Mouse (Mus musculus): Measurements from ENCODE around the gene Prnp.

Prnp gene

DNA sequence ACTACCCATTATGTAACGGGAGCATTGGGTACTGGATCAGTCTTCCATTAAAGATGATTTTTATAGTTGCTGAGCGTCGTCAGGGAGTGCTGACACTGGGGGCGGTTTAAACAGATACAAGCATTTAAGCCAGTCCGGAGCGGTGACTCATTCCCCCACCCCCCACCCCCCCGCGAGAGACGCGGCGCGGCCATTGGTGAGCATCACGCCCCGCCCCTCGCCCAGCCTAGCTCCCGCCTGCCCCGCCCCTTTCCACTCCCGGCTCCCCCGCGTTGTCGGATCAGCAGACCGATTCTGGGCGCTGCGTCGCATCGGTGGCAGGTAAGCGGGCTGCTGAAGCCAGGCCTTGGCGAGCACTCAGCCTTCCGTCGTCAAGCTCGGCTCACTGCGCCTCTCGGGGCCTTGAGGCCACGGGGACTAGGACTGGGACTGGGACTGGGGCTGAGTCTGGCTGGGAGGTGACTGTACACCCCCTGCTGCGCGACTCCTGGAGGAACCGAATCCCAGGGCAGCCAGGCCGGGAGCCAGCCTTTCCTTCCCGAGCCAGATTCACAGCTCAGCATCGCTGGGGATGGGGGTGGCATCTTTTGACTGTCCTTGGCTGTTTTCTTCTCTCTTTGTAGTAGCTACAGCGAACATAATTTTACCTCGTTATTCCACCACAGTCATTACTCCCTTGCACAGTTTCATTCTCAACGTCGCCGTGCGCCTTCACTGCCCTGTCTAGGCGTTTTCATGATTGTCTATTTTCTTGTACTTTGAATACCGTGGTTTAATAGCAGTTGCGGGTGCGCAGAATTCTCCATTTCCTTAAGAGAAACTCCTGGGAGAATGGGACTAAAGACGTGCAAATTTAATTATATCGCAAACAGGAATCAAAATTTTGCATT lies at the start of gene Prnp, which contains the start of gene Prn:
Prnp (plus strand) TSS at position 246 of the 890 bp plus-strand sequence.
Prn (plus strand) TSS at position 275 of the 890 bp plus-strand sequence.
- peak; percentile 99 for DNase-seq

GRCm38 (mm10) chr2:131862617-131863275 lies 47.0 kb upstream of the Prnp start:
- DNase-seq: peak; percentile 35

- DNase-seq: no peak
These were observed 46.3 kb upstream of the Prnp start for GRCm38 (mm10) chr2:131863472-131863871.

DNA sequence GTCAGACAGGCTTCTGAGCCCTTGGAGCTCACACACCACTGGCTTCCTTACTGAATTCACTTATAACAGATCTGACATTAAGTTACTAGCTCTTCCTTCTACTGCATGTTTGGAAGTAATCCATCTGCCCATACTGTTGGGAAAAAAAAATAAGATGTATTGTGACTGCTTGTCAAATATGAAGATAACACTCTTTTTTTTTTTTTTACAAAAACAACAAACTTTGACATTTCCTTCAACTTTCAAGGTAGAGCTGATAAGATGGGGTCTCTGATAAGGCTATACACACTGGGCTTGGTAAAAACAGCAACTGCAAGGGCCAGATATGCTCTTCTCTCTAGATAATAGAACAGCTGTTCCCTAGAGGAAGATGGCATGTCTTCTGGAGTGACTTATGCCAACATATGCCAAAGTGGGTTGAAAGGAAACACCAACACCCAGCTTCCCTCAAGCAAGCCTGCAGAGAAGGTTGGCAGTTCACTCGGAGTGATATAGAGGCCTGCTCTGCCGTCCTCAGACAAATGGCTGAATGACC lies 45.4 kb upstream of the Prnp start:
- DNase-seq: no peak

DNA sequence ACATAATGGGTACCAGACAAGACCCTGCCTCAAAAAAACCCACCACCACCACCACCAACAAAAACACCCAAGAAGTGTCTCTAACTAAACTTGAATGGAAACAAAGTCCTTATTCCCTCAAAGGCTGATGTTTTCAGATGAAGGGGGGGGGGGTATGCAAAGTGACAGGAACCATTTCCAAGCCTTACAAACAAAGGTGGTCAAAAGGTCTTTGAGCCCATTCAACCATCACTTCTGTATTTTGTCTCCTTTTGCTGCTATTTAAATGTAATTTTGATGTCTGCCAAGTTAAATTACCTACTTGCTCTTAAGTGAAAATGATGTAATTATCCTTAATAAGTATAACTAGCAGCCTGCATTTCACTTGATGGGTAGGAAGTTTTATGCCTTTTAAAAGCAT lies 43.1 kb upstream of the Prnp start:
- no peak for DNase-seq

- peak; percentile 41 for DNase-seq
These were observed 40.7 kb upstream of the Prnp start for GRCm38 (mm10) chr2:131868983-131869382.

GRCm38 (mm10) chr2:131873376-131873775 lies 36.4 kb upstream of the Prnp start:
- DNase-seq: no peak

- peak; percentile 86 for DNase-seq
These were observed 33.0 kb upstream of the Prnp start for GRCm38 (mm10) chr2:131876551-131877265.

DNA sequence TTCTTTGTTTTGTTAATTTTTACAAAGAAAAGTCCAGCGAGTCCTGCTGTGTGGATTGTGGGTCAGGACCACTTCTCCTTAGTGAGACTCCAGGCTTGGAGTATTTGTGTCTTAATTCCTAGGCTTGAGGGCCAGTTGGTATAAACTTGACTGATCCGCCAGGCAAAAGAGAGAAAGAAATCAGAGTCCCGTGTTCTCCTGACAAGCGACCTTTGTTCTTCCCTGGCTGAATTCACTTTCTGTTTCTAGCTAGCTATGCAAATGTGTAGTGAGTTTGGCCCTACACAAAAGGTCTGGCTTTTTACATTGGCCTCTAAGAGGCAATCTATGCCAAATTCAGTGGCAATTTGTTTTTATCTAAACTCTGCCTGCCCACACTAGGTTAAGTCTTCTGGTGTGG lies 28.0 kb upstream of the Prnp start:
- DNase-seq: peak; percentile 53

DNA sequence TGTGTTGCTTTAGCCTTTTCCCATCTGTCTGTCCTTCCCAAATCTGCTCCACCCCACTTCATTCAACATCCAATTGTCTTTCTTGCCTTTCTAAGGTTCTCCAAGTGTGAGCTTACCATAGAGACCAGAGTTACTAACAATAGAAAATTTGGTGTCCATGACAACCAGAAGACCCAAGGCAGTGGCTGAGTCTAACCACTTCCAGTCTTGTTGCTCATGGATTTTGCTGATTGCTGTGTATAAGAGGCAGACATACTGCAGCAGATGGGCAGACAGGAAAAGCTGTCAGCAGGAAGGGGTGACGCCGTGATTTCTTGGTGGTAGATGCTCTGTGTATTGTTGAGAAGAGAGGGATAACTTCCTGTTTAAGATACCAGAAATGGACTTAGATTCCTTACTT lies 26.6 kb upstream of the Prnp start:
- DNase-seq: peak; percentile 14

DNA sequence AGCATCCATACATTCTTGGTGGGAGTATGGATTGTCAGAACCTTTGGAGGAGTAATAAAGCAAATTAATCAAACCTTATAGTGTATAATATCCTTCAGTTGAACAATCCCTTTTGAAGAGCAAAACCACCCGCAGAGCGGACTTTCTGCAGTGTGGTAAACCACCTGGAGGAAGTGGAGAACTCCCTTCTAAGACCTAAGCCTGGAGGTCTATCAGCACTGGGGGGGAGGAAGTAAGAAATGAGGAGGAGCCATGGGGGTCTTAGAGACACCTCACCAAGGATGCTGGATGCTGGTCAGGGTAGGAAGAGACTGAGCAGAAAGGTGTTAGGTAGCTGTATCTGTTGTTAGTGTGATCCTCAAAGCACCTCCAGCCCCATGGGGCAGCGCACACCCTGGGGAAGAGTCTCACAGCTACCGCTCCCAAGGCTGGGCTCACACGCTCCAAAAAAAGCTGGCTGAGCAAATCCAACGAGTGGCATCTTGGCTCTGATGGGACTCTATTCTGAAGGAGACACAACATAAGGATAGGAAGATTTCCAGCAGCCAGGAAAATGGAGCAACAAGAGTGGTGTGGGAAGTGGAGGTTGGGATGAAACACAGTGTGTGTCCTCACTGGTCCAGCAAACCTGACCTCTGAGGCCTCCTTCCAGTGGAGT lies 23.1 kb upstream of the Prnp start:
- peak; percentile 79 for DNase-seq

DNA sequence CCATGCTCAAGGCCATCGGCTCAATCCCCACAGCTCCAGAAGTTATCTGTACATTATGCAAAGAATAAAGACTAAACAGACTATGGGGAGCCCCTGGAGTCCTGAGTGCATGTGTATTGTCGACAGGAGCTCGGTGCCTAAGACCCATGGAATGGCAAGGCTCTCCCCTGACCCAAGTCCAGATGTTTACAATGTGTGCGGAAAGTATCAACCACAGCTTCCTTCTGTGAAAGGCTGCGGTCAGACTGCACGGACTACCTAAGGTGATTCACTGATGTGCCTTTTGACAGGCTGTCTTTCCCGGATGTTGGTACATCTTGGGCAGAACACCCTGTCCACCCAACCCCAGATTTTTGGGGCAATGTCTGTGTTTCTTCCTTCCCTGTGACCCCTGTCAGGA lies 21.5 kb upstream of the Prnp start:
- DNase-seq: peak; percentile 61

- DNase-seq: peak; percentile 92
These were observed 17.2 kb upstream of the Prnp start for GRCm38 (mm10) chr2:131892534-131892933.

GRCm38 (mm10) chr2:131895106-131895505 lies 14.6 kb upstream of the Prnp start:
- no peak for DNase-seq

GRCm38 (mm10) chr2:131896011-131896410 lies 13.7 kb upstream of the Prnp start:
- peak; percentile 66 for DNase-seq

DNA sequence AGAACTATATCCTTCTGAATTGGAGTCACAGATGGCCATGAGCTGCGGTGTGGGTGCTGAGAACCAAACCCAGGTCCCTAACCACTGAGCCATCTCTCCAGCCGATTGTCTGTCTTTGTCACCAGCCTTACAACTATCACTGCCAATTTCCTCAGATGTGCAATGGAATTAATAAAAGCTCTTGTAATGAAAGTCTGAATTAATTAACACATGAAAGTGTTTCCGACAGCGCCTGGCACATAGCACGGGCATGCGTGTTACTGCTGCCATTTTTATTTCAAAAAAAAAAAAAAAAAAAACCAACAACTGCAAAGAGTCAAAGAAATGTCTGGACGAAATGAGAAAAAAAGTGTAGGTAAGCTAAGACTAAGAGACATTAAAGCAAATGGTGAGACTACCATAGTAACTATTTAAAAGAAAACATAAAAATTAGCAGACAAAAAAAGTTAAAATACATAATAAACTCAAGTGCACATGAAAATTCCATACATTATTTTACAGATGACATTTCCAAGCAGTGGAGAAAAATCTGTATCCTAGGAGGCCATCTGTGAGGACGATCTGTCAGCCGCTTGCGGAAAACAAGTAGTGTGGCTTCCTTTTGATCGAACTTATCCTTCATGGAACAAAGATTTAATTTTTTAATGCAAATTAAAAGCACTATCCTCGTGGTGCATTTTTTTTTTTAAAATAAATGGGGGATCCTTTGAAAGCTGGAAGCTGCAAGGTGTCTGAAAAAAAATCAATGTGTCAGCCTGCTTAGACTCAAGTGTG lies 12.2 kb upstream of the Prnp start:
- peak; percentile 27 for DNase-seq

DNA sequence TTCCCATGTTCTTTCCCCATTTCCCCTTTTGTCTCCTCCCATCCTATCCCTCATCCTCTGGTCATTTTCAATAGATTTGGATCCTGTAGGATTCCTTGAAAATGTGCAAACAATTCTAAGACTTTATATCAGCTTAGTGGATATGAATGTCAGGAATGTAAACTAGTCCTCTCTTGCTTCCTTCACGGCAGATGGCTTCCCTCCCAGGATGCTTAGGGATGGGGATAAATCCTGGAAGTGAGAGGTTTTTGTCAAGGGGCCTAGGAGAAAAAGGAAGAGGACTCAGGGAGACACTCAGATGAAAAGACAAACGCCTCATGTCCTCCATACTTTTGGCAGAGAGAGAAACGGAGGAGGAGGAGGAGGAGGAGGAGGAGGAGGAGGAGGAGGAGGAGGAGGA lies 7.3 kb upstream of the Prnp start:
- DNase-seq: no peak

- DNase-seq: peak; percentile 98
These were observed 6.9 kb upstream of the Prnp start for GRCm38 (mm10) chr2:131902867-131903266.

DNA sequence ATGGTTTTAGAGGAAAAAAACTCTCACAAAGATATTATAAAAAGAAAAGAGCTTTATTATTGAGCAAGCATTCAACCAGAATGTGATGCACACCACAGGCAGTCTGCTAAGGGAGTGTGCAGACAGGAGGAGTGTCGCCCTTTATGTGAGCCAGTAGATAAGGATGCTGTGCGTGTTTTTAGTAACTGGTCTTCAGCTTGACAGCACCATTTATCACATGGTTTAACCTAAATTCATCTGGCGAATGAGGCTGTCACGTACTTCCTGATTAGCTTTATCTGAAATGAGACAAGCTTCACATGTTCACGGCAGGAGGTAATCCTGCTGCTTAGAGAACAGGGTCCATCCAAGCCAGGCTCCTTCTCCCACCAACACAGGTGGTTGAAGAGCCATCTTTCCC lies 4.7 kb upstream of the Prnp start:
- DNase-seq: no peak

- peak; percentile 76 for DNase-seq
These were observed 4.0 kb upstream of the Prnp start for GRCm38 (mm10) chr2:131905776-131906175.

- peak; percentile 68 for DNase-seq
These were observed 3.5 kb upstream of the Prnp start for GRCm38 (mm10) chr2:131906266-131906665.

GRCm38 (mm10) chr2:131906846-131907245 lies 2.9 kb upstream of the Prnp start:
- peak; percentile 95 for DNase-seq
